Mouse (Mus musculus) right cerebral cortex, postnatal 10 days (tissue): ENCODE measurements around the gene Plcl1.

Experiments used
- DNase-seq, 2 experiments: peaks; one replicate each; pipeline ENCODE4 v3.0.0; 2021; ENCODE audit warnings: low spot score in 2 of 2

Plcl1 gene

GRCm38 (mm10) chr1:55702106-55702505 is 296.4 kb downstream of the Plcl1 start:
- no peak for DNase-seq

DNA sequence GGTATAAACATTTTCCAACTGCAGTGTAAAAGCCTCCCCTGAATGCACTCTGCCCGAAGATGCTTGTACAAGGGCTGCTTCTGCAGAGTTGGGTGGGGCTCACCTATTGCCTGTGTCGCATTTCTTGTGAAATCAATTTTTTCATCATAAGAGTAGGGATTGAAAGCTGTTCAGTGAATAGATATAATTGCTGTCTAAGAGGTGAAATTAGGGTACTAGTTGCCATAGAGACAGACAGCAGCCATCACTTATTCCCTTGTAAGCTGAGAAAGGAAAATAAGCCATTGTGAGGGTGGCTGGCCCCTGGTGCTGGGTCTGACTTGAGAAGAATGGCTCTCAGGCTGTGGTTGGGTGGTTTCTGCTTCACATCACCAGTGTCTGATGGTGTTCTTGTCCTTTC is 299.0 kb downstream of the Plcl1 start:
- no peak for DNase-seq

- DNase-seq, result no peak
Measured at GRCm38 (mm10) chr1:55705173-55705572, 299.5 kb downstream of the Plcl1 start.

DNA sequence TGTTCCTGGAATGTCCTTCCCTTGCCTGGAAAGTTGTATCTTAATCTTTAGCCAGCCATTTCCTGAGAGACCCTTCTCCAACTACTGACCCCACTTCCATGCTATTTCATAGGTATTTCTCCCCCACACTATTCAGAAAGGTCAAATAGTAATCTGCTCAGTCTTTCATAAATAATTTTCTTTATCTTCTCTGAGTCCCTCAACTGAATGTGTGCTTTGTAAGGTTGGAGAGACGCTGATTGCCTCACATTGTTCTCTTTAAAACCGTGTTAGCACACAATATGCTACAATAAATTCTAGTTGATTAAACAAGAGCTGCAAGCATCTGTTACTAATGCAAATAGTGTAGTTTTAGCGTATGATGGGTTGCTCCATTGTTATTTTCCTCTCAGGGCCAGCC is 300.0 kb downstream of the Plcl1 start:
- no peak for DNase-seq

- DNase-seq, result no peak
Measured at GRCm38 (mm10) chr1:55706933-55707332, 301.2 kb downstream of the Plcl1 start.

DNA sequence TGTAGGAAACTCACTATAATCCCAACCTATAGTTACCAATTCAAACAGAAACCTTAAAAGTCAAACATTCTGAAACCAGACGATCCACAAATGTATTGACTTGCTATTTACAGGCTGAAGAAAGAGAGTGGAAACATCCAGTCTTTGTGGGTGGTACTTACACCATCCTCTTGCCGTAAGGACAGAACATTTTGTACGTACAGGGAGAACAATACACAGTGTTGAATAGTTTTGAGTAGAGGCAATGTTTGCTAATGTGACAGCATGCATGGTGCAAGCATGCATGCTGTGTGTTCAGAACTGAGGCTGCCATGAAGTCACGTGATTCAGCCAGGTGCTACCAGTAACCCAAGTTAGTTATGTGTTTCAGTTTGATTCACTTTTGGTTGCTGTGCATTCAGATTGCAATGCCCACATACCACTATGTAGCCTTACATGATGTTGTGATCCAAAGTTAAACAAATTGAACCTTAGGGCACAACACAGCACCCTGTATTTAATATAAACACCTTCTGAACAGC is 311.6 kb downstream of the Plcl1 start:
- no peak for DNase-seq

GRCm38 (mm10) chr1:55725428-55725827 is 319.7 kb downstream of the Plcl1 start:
- no peak for DNase-seq

DNA sequence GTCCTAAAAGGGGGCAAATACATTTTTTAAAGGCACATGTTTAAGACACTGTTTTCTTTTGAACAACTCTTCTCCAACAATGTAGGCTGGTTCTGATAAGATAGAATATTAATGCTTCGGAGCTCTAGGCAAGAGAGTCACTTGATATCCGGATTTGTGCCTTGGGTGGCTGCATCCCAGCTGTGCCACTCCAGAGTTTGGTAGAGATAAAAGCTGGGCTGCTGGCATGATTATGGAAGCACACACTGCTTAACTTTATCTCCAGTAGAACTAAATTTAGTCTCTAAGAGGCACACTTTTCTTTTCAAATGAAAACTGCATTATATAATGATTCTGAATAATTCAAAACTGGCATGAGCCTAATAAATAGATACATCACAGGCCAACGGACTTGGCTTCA is 323.6 kb downstream of the Plcl1 start:
- no peak for DNase-seq

DNA sequence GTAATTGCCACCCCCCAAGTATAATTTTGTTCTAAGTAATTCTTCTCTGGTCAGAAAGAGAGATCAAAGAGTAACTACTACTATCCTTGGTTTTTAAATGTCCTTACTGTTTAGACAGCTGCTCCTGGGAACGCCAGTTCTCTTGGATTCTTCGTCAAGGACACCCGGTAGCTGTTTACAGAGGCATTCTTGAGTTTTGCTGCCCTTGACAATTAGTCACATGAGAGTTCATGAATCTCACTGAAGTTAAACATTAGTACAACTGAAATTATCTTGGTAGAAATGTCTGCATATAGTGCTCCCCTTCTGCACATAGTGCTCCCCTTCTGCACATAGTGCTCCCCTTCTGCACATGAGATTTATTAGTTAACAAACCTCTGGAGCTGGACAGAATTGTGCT is 327.2 kb downstream of the Plcl1 start:
- DNase-seq, result no peak

- peak; percentile 72 to 87 for DNase-seq
Measured at GRCm38 (mm10) chr1:55736054-55736740, 330.5 kb downstream of the Plcl1 start.

DNA sequence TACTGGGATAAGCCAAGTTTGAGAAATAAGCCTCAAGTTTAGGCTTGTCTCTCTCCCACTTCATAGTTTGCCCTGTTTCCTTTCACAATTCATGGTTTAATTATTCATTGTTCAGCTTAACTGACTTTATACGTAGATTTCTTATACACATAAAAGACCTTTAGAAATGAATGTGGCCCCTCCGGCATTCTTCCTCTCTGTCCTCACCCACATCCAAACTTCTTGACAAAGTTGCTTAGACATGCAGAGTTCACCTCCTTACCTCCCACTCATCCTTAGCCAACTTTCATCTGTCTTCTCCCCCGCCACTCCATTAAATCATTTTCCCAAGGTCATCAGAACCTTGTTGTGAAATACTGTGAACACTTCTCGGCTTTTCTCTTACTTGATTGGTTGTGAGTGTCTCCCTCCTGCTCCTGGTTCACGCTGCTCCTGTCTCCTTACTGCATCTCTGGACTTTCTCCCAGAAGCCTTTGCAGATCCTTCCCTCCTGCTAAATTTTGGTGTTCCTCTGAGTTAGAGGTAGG is 331.1 kb downstream of the Plcl1 start:
- no peak for DNase-seq

DNA sequence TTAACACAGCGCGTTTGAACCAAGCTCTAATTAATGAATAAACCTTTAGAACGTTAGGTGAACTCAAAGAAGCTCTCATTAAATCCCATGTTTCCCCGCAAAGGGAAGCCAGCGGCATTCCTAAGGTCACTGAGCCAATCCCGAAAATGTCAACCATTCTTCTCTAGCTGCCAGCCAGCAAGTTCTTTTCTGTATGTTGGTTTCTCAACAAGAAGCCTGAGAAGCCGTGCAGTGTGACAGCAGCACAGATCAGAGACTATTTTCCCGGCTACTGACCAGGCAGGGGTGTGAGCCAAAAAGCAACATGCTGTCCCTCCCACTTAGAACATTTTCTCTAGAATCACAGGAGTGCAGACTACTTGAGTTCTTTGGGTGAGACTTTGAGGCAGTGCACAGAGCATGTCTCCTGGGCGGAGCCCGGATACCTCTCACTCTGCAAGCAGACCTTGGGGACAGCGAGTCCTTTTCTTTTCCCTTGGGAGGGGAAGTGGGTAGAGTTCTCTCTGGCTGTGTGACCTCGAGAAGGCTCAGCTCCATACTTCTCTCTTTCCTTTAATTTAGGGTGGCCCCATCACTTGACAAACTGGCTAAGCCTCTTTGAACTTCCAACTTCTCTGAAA is 333.1 kb downstream of the Plcl1 start:
- DNase-seq, result no peak

- DNase-seq, result peak; percentile 77 to 81
Measured at GRCm38 (mm10) chr1:55741885-55742284, 336.2 kb downstream of the Plcl1 start.

GRCm38 (mm10) chr1:55748516-55748915 is 342.8 kb downstream of the Plcl1 start:
- DNase-seq, result no peak

DNA sequence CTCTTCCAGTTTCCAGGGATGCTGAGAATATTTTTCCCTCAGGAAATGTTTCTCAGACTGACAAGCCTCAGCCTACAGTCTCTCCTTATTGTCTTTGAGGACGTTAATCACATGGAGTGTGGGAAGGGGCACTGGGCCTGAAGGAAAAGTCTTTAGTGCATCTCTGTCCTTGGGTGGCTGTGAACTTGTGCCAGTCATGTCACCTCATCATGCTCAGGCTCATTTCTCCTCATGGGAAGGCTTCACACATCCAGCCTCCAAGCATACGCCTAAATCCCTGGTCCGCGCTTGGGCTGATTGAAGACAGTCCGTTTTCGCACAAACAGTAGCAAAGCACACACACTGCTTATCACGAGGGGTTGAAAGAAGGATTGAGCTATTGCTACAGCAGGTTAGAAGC is 344.0 kb downstream of the Plcl1 start:
- DNase-seq, result no peak

DNA sequence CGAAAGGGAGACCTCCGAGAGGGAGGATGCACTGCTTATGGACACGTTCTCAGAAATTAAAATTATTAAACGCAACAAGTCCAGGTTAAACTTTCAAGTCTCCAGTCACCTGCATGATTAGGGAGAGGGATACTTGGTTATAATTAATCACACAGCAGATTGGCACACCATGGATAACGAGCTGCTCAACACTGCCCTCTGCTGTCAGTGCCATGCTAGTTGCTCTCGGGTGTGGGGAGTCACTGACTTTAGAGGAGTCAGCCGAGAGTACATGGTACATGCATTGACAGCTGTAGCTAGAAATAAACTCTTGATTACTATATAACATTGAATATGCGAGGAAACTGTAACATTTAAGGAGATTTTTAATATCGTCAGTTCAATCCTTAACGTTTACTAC is 350.0 kb downstream of the Plcl1 start:
- peak in 1 of 2 experiments; percentile 61 for DNase-seq

- DNase-seq, result no peak
Measured at GRCm38 (mm10) chr1:55762284-55762683, 356.6 kb downstream of the Plcl1 start.

- DNase-seq, result no peak
Measured at GRCm38 (mm10) chr1:55763171-55763570, 357.4 kb downstream of the Plcl1 start.

DNA sequence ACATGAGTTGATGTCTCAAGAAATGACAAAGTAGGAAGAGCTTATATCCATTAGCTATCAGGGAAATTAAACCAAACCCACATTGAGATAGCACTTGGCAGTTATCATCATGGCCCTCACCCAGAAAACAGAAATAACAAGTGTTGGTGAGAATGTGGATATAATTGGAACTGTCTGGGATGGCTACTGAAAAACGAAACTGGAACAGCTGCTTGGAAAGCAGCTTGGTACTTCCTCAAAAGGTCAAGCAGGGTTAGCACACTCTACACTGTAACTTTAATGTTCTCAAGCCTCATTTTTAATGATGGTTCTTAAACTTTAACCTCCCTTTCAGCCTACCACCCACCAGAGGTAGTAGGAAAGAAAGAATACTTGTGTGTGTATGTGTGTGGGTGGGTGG is 361.0 kb downstream of the Plcl1 start:
- no peak for DNase-seq

GRCm38 (mm10) chr1:55770072-55770785 is 364.5 kb downstream of the Plcl1 start:
- DNase-seq, result no peak

DNA sequence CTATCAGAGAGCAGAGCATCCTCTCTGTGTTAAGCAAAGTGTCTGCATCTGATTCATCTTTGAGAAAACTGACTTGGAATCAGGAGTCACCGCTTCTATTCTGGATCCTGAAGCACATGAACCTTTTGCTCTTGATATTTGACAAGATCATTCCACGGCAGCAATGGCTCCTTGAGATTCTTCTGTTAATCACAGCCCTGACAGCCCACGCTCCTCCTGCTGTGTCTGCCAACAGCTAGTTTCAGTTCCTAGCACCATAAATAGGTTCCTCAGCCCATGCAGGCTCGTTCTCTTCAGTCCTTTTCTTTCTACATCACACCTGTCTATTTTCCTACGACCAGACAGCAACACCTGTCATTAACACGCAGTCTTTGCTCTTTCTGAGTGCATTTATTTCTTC is 387.1 kb downstream of the Plcl1 start:
- DNase-seq, result peak; percentile 59 to 79
